Mouse (Mus musculus): ENCODE data around the gene Sox5.

Sox5 gene

DNA sequence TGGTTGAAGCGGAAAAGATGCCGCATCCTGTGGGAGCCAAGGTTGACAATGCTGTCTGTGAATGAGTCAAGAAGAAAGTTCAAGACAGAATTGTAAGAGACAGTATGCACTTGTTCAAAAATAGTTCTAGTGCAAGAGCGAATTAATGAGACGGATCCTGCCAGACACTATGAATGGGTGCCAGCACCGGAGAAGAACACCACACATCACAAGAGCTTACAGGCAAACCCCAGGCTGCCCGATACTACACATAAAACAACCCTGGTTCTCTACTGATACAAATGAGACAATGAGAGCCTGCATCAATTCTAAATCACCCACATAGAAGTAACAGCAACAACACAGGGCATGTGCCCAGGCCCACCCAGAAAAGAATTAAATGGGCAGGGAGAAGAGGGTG is 8.0 kb downstream of the Sox5 start:
- intact Hi-C loops (cut with DNase I) = no loop called here

DNA sequence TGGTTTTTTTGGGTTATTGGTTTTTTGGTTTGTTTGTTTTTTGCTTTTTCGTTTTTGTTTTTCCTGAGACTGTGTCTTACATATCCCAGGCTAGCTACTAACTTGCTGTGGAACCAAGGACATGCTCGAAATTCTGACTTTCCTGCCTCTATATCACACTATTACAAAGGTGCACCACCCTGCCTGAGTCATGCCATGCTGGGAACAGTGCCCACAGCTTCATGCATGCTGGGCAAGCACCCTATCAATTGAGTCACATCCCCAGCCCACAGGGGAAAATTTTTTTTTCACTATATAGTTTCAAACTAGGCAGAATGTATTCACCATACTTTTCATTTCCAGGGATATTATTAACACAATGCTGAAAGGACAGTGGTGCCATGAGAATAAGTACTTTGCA is 8.8 kb downstream of the Sox5 start:
- intact Hi-C loops (cut with DNase I) = no loop called here

DNA sequence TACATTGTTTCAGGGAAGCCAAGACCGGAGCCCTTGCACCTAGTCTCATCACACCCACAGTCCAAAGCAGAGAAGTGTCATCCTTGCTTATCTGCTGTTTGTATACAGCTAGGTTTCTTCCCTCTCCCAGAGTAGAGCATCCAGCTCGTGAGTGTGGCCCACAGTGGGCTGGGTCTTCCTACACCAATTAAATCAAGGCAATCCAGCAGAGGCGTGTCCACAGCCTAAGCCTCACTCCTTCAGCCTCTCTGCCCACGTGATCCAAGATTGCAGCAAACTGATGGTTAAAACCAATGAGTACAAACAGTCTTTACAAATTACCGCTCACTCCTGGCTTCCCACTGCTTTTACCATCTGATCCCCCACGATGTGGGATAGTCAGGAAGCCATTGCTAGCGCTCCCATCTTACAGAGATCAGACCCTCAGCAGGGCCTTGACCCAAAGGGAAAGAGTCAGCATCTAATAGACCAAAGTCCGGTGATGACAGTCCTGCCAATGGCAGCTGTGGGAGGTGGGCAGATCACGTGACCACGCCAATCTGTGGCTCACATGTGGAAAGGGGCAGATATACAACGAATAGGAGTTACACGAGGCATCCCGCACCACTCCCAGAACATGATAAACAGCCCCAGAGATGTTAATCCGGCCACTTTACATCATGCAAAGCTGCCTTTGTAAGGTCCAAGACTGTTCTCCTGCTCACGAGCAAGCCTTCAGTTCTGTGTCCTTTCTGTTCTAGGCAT is 9.4 kb downstream of the Sox5 start:
- intact Hi-C loops (cut with DNase I) = no loop called here

DNA sequence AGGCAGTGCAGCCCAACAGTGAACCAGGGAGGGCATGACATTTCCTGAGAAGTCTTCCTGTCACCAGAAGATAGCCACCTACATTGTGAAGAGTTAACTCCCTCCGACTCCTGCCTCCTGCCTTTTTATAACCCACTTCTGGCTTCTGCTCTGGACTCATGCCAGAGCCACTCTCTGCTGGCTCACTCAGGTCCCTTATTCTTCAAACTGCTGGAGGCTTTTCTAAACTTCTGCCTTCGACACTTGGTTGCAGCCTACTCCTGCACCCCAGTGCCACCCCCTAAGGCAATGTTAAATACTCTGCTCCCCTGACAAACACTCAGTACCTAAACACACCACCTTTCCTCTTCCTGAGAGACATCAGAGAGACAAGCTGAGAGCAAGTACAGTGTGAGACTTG is 12.7 kb downstream of the Sox5 start:
- intact Hi-C loops (cut with DNase I) = no loop called here

DNA sequence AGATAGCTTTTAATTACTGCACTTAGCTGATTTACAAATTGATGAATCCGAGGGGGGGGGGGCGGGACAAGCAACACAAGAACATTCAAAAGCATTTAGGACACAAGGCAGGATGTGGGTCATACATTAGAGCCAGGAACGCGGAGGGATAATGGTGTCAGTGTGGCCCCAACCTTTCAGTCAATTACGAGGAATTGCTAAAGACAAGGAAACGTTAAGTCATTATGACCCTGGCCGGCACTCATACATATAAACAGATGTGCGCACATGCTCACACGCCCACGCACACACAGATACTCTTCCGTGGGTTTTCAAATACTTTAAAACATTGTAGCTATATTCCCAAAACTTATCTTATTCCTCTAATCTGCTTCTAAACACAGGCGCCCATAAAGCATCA is 19.9 kb downstream of the Sox5 start:
- intact Hi-C loops (cut with DNase I) = no loop called here

DNA sequence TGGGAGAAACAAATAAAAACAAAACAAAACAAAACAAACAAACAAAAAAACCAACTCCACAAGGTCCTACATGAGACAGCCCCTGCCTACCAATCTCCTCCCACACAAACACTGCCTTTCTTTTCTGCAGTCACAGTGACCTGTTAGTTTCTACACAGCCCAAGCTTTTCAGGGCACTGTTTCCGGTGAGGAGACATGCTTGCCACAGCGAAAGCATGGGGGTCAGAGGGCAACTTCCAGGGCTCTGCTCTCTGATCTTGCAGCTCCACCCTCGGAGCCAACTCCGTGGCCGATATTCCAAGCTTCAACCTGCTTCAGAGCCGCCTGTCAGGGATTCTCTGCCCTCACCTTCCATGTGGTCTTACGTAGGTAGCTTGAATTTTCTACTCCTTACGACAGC is 22.6 kb downstream of the Sox5 start:
- intact Hi-C loops (cut with DNase I) = no loop called here

DNA sequence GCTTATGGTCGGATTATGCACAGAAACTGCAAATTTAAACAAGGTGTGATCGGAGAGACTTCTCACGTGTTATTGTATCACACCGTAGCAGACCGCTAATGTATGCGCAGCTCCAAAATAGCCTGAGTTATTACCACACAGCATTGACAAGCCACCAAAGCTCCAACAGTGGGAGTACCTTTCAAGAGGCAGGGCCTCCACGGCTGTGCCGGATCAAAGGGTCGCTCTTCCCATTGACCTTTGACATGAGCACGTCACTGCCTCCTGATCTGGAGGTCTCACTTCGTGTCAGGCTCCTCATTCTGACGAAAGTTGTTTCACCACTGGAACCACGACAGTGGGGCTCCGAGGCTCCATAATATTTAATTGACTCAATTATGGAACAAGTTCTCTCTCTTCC is 24.4 kb downstream of the Sox5 start:
- intact Hi-C loops (cut with DNase I) = no loop called here

DNA sequence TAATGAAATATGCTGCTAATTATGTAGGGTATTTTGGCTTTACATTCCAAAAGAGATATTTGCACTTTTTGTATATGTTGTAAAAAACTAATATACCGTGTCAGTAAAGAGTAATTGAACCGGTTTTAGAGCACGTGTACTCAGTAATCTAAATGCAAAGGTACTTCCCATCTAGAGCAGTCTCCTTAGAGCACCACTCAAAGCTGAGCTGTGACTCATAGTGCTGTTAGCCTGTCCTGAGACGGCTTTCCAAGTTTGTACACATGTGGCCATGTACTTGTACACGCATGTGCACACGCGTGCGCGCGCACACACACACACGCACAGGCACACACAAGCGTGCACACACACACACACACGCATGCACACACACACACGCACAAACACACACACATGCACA is 25.3 kb downstream of the Sox5 start:
- intact Hi-C loops (cut with DNase I) = no loop called here

DNA sequence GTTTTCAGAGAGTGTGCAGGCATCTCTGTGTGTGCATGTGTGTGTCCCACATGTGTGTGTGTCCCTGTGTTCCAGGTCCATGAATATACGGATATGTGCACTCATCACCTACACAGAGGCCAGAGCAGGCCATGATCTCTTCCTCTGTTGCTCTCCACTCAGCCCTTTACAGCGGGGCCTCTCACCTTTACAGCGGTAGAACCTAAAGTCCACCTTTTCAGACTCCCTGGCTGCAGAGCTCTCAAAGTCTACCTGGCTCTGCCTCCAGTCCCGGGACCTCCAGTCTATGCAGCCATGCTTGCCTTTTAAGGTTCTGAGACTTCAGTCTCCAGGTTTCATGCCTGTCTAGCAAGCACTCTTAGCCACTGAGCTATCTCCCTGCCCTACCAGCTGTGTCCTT is 26.5 kb downstream of the Sox5 start:
- intact Hi-C loops (cut with DNase I) = no loop called here

DNA sequence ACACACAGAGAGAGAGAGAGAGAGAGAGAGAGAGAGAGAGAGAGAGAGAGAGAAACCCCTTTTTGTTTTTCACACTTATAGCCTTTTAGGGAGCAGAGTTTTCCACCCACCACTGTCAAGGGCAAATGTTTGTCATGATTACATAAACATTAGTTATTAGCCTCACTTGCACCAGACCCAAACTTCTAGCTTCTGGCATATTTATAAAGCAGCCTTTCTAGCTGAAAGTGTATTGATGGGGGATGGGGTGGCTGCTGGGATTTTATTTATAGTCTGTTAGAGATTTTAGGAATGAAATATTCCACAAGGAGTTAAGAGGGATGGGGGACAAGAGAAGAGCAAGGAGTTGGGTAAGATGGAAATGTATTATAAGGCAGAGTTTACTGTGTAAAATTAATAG is 27.4 kb downstream of the Sox5 start:
- intact Hi-C loops (cut with DNase I) = no loop called here

DNA sequence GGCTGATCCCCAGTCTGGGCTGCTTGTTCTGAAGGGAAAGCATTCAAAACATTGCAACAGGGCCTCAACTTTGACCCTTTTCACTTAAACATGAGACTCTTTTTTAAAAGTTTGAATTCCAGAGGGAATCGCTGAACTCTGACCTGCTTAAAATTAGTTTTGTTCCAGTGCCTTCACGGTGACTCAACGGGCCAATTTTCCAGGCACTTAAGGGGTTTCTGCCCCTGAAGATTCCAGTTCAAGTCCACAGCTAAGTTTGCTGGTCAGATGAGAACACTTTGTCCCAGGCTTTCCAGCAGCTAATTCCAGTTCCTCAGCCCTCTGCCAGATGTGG is 27.8 kb downstream of the Sox5 start:
- intact Hi-C loops (cut with DNase I) = no loop called here

DNA sequence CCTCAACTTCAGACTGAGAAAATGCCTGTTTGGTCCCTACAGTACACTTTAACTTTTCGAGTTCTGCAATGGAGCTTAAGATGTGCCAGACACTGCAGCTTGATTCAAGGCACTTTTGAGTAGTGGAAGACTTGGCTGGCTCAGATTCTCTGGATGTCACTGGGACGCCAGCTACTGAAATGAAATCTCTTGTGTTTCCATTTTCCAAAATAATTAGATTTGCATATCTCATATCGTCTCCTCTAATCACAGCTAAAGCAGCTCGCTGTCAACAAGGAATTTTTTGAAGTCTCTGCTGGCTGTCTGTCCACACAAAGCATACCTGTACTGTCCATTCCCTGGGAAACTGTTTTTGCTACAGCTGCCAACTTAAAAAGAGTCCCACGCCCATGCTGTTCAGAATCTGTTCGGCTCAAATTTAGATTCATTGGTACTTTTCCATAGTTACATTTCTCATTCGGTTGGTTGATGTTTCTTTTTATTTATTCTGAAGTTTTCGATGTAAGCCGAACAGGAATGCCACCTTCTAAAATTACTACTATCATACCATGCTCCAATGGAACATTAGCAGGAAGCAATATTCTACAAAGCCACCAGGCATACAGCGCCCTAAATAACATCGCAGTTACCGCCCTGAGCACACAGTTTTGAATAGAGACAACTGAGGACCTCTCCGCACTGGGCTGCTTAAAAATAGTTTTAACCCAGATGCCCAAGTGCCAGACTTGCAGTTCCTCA is 28.4 kb downstream of the Sox5 start:
- intact Hi-C loops (cut with DNase I) = no loop called here

DNA sequence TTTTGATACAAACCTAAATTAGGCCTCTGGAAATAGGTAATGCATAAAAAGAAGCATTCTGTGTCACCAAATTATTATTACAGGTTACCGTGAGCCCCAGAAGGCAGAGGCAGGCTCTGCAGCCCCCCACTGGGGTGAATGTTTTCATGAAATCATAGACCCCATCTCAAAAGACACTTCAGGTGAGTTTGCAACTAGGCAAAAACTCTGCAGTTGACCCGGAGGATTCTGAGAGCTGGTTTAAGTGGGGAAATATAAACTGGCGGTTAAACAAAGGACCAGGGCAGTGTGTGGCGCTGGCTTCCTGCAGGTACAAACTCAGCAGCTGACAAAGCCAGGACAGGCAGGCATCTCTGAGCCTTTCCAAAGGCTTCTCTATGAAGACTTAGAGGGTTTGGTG is 30.2 kb downstream of the Sox5 start:
- intact Hi-C loops (cut with DNase I) = no loop called here

DNA sequence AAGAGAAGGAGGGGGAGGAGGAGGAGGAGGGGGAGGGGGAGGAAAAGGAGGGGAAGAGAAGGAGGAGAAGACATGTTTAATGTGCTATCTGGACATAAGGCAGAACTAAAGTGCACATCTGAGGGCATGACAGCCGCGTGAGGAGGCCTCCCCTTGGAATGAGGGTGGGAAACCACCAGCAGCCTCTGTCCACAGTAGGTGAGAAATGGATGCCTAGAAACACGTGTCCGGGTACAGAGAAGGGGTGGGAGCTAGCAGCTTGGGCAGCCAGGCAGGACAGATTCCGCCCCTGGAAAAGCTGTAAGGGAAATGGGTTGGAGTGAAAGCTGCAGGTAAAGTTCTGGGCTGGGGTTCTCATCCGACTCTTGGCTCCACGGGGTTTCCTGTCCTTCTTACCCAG is 31.6 kb downstream of the Sox5 start:
- intact Hi-C loops (cut with DNase I) = no loop called here

DNA sequence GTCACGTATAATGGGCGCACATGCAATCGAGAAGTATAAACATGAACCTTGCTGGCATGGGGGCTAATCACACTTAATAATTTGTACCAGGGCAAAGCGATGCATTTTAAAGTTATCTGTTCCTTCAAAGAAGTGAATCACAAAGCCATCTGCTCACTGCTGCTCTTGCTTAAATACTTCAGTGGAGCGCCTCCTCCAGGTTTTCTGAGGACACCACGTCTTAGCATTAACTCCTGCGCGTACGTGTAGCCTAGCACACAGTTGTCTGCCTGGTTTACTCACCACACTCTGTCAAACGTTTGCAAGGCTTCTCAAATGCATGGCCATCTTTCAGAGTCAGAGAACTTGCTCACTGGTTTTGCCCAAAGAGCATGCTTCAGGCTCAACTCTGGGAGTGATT is 35.3 kb downstream of the Sox5 start:
- intact Hi-C loops (cut with DNase I) = no loop called here

DNA sequence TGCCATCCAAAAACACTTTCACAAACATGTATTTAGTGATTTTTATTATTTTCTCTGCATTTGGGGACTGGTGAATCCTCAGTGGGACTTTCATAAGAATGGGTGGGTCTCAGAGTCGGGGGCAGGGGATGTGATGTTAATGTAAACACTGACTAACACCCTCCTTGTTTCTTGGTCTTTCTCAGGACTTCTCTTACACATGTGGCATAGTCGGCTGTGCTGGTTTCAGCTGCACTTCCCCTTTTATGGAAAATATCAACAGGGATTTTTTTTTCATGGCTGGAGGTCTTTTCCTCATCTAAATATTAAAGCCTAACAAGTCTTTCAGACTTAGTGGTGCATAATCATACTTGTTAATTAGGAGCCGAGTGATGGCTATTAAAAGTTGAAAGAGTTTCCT is 39.2 kb downstream of the Sox5 start:
- intact Hi-C loops (cut with DNase I) = no loop called here

DNA sequence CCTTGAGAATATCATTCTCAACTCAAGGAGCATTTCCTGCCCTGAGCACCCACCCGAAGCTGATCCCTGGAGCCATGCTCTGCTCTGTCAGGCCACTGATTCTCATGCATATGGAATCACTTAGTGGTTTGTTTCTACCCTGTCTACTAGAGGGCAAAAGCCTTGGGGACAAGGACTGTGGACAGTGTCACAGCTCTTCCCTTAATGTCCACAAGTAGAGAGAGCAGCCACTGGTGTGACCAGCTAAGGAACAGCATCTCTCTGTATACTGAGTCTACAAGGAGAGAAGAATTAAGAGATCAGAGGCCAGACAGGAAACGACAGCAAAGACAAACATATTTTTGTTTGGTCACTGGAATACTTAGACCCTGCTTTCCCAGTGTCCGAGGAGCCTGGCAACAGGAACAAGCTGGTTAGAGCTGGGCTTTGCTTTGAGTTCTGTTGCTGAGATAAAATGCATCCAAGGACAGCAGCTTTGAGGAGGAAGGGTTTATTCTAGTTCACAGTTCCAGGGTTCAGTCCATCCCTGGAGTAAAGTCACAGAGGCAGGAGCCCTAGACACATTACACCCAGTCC is 40.6 kb downstream of the Sox5 start:
- intact Hi-C loops (cut with DNase I) = no loop called here

DNA sequence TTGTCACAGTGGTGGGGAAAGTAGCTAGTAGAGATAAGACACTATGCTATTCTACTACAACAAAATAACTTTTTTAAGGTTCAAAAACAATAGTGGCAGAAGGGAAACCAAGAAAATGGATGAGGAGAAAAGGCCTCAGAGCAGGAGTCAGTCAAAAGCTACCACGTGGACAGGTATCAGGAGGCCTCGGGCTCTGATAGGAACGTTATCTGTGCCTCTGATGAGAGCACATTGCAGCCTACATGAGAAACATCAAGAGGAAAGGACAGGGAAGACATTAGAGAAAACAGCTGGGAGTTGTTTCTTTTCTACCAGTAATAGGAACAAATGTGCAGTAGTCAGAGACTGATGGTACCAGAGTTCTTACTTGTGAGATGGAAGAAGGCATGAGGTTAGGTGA is 41.4 kb downstream of the Sox5 start:
- intact Hi-C loops (cut with DNase I) = no loop called here

DNA sequence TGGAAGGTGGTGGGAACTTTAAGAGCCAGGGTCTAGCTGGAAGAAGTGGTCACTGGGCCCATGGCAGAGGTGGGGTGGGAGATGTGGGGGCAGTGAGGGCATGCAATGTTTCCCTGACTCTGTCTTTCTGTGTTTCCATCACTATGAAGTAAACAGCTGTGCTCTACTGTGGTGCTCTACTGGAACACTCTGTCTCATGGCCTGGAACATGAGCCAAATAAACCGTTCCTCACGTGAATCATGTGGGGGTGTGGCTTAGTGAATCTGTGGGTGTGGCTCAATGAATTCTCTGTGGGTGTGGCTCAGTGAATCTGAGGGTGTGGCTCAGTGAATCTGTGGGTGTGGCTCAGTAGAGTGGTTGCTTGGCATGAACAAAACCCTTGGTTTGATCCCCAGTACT is 42.0 kb downstream of the Sox5 start:
- intact Hi-C loops (cut with DNase I) = no loop called here

DNA sequence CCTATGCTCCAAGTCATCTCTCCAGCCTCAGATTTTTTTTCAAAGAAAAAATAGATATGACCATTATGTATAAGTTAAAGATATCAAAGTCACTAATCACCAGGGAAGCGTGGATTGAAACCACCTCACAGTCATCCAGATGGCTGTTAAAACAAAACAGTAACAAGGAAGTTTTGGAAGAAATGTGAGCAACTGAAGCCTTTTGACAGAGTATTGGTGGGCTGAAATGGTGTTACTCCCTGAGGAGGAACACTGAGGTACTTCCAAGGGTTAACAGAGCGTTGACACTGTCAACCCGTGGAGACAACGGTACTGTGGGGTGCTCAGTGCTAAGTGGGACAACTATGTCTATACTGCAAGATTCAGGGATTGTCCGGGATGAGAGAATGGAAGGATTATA is 44.0 kb downstream of the Sox5 start:
- intact Hi-C loops (cut with DNase I) = no loop called here

DNA sequence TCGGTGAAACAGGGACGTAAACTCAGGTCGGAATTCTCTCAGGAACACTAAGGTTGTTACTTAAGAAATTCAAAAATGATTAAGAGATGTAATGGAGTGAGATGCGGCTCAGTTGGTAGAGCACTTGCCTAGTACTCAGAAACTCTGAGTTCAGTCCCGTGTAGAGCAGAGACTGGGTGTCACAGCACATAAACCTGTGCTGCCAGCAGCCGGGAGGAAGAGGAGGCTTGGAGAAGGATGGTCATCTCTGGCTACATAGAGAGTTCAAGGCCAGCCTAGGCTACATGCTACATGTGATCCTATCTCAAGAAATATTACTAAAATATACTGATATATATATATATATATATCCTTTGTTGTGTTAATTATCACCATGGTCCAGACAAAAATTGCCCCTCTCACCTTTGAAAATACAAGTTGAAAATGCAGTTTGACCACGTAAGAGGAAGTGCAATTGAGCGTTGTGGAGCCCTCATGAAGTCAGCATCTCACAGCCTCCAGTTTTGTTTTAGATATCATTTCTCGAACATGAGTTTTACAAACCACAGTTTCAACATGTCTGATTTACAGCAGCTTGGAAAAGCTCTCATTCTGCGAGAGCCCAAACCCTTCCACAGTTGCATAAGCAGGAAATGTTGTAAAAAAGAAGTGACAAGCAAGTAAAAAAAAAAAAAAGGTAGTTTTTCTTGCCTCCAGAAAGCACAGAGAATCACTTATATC is 50.4 kb downstream of the Sox5 start:
- intact Hi-C loops (cut with DNase I) = no loop called here

DNA sequence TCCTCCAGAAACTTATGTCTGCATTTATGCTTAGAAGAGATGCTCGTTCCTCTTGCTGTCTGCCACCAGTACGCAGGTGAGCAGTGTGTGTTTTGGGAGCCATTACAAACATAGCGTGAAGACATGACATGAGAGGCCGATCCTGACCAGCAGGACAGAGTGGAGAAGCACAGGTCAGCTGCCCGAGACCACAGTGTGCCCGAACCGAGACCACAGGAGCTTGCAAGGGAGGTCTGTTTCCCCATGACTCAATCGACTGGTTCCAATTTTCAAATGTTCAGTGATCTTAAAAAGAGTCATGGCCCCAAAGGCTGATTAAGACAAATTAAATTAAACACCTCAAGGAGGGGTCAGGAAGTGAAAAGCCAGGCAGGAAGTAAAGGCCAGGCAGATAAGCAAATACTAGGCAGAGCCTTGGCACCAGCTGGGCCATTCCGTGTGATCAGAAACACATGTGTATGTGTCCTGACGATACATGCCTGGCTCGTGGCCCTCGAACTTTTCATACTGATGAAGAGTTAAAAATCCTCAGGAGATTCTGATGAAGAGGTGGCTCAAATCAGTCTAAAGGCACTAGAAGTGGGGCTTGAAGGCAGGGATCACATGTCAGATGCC is 58.1 kb downstream of the Sox5 start:
- intact Hi-C loops (cut with DNase I) = no loop called here
